Mouse (Mus musculus): ENCODE data around the gene Rtn4r. TPM values are rescaled to one million over a fixed set of nuclear protein-coding genes. Genes with fewer than 3 reads are reported as not detected.

Rtn4r gene
- total and polyA plus RNA-seq, 3 experiments = not detected

DNA sequence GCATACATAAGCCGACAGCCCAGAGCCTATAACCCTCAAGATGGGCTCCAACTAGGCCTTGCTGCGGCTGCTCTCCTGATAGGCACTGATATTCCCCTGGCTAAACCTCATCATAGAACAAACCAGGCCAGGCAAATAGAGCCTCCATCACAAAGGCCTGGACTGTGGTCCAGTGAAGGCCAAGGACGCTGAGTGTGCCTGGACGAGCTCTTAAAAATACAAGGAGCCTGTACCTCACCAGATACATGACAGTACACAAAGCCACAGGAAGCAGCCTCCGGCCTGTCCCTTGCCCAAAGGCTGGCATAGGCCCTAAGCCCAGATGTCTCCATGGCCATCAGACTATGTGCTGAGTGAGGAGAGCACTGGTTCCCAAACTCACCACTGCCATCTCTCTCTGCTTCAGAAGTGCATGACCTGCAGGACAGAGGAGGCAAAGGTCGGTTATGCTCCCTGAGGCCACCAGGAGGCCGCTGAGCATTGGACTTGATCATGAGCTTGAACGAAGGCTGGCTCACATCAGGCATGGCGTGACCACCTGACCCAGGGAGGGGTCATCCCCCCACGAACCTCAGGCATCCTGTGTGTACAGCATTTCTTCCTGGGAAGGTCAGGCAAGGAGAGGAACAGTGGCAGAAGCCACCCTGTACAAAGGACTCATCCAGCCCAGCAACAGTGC is 46.2 kb upstream of the Rtn4r start:
- dilution Hi-C loops (cut with MboI; ENCODE audit: extremely low pct_ligation_motif_present, extremely low pct_unique_long_range_greater_than_20kb, low sequenced_read_pairs) = no loop called here

GRCm38 (mm10) chr16:18082291-18082690 is 45.2 kb upstream of the Rtn4r start:
- in situ Hi-C loops (cut with MboI; ENCODE audit: low pct_ligation_motif_present, low pct_unique_long_range_greater_than_20kb, low sequenced_read_pairs) (no loop called here), dilution Hi-C loops (cut with MboI; ENCODE audit: extremely low pct_ligation_motif_present, extremely low pct_unique_long_range_greater_than_20kb, low sequenced_read_pairs) (no loop called here)
- Histone ChIP-seq H3K4me2 (ENCODE audit: insufficient read depth, low read depth, poor library complexity, severe bottlenecking) (no peak overlapping the region), H3K27ac (ENCODE audit: insufficient read depth, low read depth) (no peak overlapping the region), H3K9ac (ENCODE audit: insufficient read depth, low read depth) (no peak overlapping the region), H3K36me3 (replicated peaks in 1 of 2; ENCODE audit: control insufficient read depth in 1 of 2, insufficient read depth in 1 of 2, low read length in 1 of 2) (no peaks in the 10 kb centered on the region), H3K27me3 (replicated peaks) (peaks cover 75% of the 10 kb centered on the region), H3K9me3 (replicated peaks; ENCODE audit: low read length) (no peaks in the 10 kb centered on the region), H3K79me2 (replicated peaks; ENCODE audit: control insufficient read depth, extremely low read depth, insufficient read depth, poor library complexity, severe bottlenecking) (no peaks in the 10 kb centered on the region), H3K4me1 (ENCODE audit: control insufficient read depth in 1 of 2, insufficient read depth in 2 of 2) (peaks cover 15 to 17% of the 10 kb centered on the region in 2 experiments), H3K4me3 (replicated peaks in 1 of 3; ENCODE audit: low read depth in 2 of 3, low read length in 2 of 3, poor library complexity in 1 of 3) (no peak overlapping the region)
- no peak for DNase-seq (ENCODE audit: extremely low read depth)
- TF ChIP-seq TBP (conservative IDR thresholded peaks at IDR 0.05; ENCODE audit: low read depth, low read length) = no peak
- no peak for TF ChIP-seq JUND (conservative IDR thresholded peaks at IDR 0.05; ENCODE audit: low read depth, low read length)
- TF ChIP-seq TCF12 (IDR thresholded peaks at IDR 0.05; ENCODE audit: low read depth, low read length) = no peak
- TF ChIP-seq SMC3 (IDR thresholded peaks at IDR 0.05; ENCODE audit: low read depth, low read length) = no peak
- no peak for TF ChIP-seq MAX (IDR thresholded peaks at IDR 0.05; ENCODE audit: low read length)
- no peak for TF ChIP-seq KAT2A (IDR thresholded peaks at IDR 0.05; ENCODE audit: insufficient replicate concordance, low read length)
- no peak for TF ChIP-seq HCFC1 (IDR thresholded peaks at IDR 0.05; ENCODE audit: low read depth, low read length)
- TF ChIP-seq ZNF384 (IDR thresholded peaks at IDR 0.05; ENCODE audit: low read depth, low read length) = no peak

More for the DNA sequence above, 46.2 kb upstream of the Rtn4r start:
- no peak for TF ChIP-seq SIN3A (IDR thresholded peaks at IDR 0.05; ENCODE audit: low read length)
- TF ChIP-seq SMC3 (IDR thresholded peaks at IDR 0.05; ENCODE audit: low read depth, low read length) = peak; percentile 50
- TF ChIP-seq E2F4 (IDR thresholded peaks at IDR 0.05; ENCODE audit: insufficient replicate concordance, low read depth, low read length) = no peak
- peak; percentile 31 for TF ChIP-seq RAD21 (IDR thresholded peaks at IDR 0.05; ENCODE audit: low read depth, low read length)
- TF ChIP-seq MAX (IDR thresholded peaks at IDR 0.05; ENCODE audit: low read length) = 0 out of 2 replicates have a peak, but pooled peaks have one; percentile 19
- TF ChIP-seq CTCF (conservative IDR thresholded peaks at IDR 0.05 in 1 of 2, IDR thresholded peaks at IDR 0.05 in 1 of 2; ENCODE audit: low read depth in 2 of 2, low read length in 2 of 2) = peak; percentile 32 to 65; a peak in 3 of 4 replicates
- no peak; the same call in 1 of the 2 replicates for TF ChIP-seq NELFE (IDR thresholded peaks at IDR 0.05; ENCODE audit: low read depth, low read length)
- no peak overlapping the region for H3K4me3 ChIP-seq (replicated peaks in 1 of 3; ENCODE audit: low read depth in 2 of 3, low read length in 2 of 3, poor library complexity in 1 of 3)
- no peaks in the 10 kb centered on the region for H3K9me3 ChIP-seq (replicated peaks; ENCODE audit: low read length)
- peak; percentile 35 for DNase-seq (ENCODE audit: extremely low read depth)
- H3K27me3 ChIP-seq (replicated peaks) = peaks cover 66% of the 10 kb centered on the region
- H3K27ac ChIP-seq (ENCODE audit: insufficient read depth, low read depth) = no peak overlapping the region
- no peaks in the 10 kb centered on the region for H3K36me3 ChIP-seq (replicated peaks in 1 of 2; ENCODE audit: control insufficient read depth in 1 of 2, insufficient read depth in 1 of 2, low read length in 1 of 2)
- no peak overlapping the region for H3K9ac ChIP-seq (ENCODE audit: insufficient read depth, low read depth)
- H3K79me2 ChIP-seq (replicated peaks; ENCODE audit: control insufficient read depth, extremely low read depth, insufficient read depth, poor library complexity, severe bottlenecking) = no peaks in the 10 kb centered on the region
- peaks cover 15 to 17% of the 10 kb centered on the region in 2 experiments for H3K4me1 ChIP-seq (ENCODE audit: control insufficient read depth in 1 of 2, insufficient read depth in 2 of 2)
- H3K4me2 ChIP-seq (ENCODE audit: insufficient read depth, low read depth, poor library complexity, severe bottlenecking) = no peak overlapping the region
- in situ Hi-C loops (cut with MboI; ENCODE audit: low pct_ligation_motif_present, low pct_unique_long_range_greater_than_20kb, low sequenced_read_pairs) = no loop called here
